Mouse (Mus musculus): ENCODE measurements around the gene Rnase2a. TPM values are rescaled to one million over a fixed set of nuclear protein-coding genes. Genes with fewer than 3 reads are reported as not detected.
"Not testable (repeated sequence)": the region's sequence is repeated elsewhere in the genome, so short reads cannot be mapped to it uniquely, and the experiment has no call there.

The Rnase2a gene
- polyA plus RNA-seq, 2 experiments = not detected

- Histone ChIP-seq H3K4me2 (replicated peaks; ENCODE audit: low read depth, low read length, severe bottlenecking) (no peak overlapping the region), H3K4me1 (ENCODE audit: control insufficient read depth, insufficient read depth, low read length) (no peaks in the 10 kb centered on the region), H3K27me3 (ENCODE audit: control insufficient read depth, insufficient read depth, low read length) (no peaks in the 10 kb centered on the region), H3K9ac (ENCODE audit: low read depth, low read length, severe bottlenecking) (no peak overlapping the region), H3K4me3 (replicated peaks; ENCODE audit: low read length) (no peak overlapping the region), H3K27ac (replicated peaks; ENCODE audit: low read depth, low read length) (no peak overlapping the region), H3K36me3 (ENCODE audit: control insufficient read depth, insufficient read depth, low read length) (no peaks in the 10 kb centered on the region), H3K9me3 (ENCODE audit: control insufficient read depth, low read length) (no peaks in the 10 kb centered on the region)
- no peak for DNase-seq (ENCODE audit: low spot score)
- ATAC-seq (ENCODE audit: low FRiP score, low read depth) = no peak
- TF ChIP-seq POLR2A (IDR thresholded peaks at IDR 0.05; ENCODE audit: borderline replicate concordance, extremely low read depth, insufficient read depth, insufficient read length) = no peak
These were observed 6.5 kb upstream of the Rnase2a start for GRCm38 (mm10) chr14:51262397-51262796.

- H3K9ac ChIP-seq (ENCODE audit: low read depth, low read length, severe bottlenecking) = no peak overlapping the region
- H3K9me3 ChIP-seq (ENCODE audit: control insufficient read depth, low read length) = no peaks in the 10 kb centered on the region
- WGBS = 90% methylated on average over 7 of the region's 7 CpGs
- no peaks in the 10 kb centered on the region for H3K27me3 ChIP-seq (ENCODE audit: control insufficient read depth, insufficient read depth, low read length)
- TF ChIP-seq POLR2A (IDR thresholded peaks at IDR 0.05; ENCODE audit: borderline replicate concordance, extremely low read depth, insufficient read depth, insufficient read length) = no peak
- DNase-seq (ENCODE audit: low spot score) (no peak), ATAC-seq (ENCODE audit: low FRiP score, low read depth) (no peak)
- H3K4me2 ChIP-seq (replicated peaks; ENCODE audit: low read depth, low read length, severe bottlenecking) = no peak overlapping the region
- H3K4me3 ChIP-seq (replicated peaks; ENCODE audit: low read length) = no peak overlapping the region
- H3K27ac ChIP-seq (replicated peaks; ENCODE audit: low read depth, low read length) = no peak overlapping the region
- H3K4me1 ChIP-seq (ENCODE audit: control insufficient read depth, insufficient read depth, low read length) = no peaks in the 10 kb centered on the region
- no peaks in the 10 kb centered on the region for H3K36me3 ChIP-seq (ENCODE audit: control insufficient read depth, insufficient read depth, low read length)
These were observed 3.8 kb upstream of the Rnase2a start for GRCm38 (mm10) chr14:51259741-51260140.

GRCm38 (mm10) chr14:51253569-51253968 lies 2.3 kb downstream of the Rnase2a start:
- 79% methylated on average over 1 of the region's 1 CpGs for WGBS
- no peaks in the 10 kb centered on the region for H3K27me3 ChIP-seq (ENCODE audit: control insufficient read depth, insufficient read depth, low read length)
- DNase-seq (ENCODE audit: low spot score) (no peak), ATAC-seq (ENCODE audit: low FRiP score, low read depth) (no peak)
- H3K9me3 ChIP-seq (ENCODE audit: control insufficient read depth, low read length) = no peaks in the 10 kb centered on the region
- H3K9ac ChIP-seq (ENCODE audit: low read depth, low read length, severe bottlenecking) = no peak overlapping the region
- H3K4me1 ChIP-seq (ENCODE audit: control insufficient read depth, insufficient read depth, low read length) = no peaks in the 10 kb centered on the region
- no peak for TF ChIP-seq POLR2A (IDR thresholded peaks at IDR 0.05; ENCODE audit: borderline replicate concordance, extremely low read depth, insufficient read depth, insufficient read length)
- no peaks in the 10 kb centered on the region for H3K36me3 ChIP-seq (ENCODE audit: control insufficient read depth, insufficient read depth, low read length)
- H3K27ac ChIP-seq (replicated peaks; ENCODE audit: low read depth, low read length) = no peak overlapping the region
- H3K4me2 ChIP-seq (replicated peaks; ENCODE audit: low read depth, low read length, severe bottlenecking) = no peak overlapping the region
- H3K4me3 ChIP-seq (replicated peaks; ENCODE audit: low read length) = no peak overlapping the region

GRCm38 (mm10) chr14:51252206-51252605 lies 3.7 kb downstream of the Rnase2a start:
- not testable (repeated sequence) for H3K9me3 ChIP-seq (ENCODE audit: control insufficient read depth, low read length); H3K36me3 ChIP-seq (ENCODE audit: control insufficient read depth, insufficient read depth, low read length); H3K4me3 ChIP-seq (replicated peaks; ENCODE audit: low read length); ATAC-seq (ENCODE audit: low FRiP score, low read depth); H3K4me2 ChIP-seq (replicated peaks; ENCODE audit: low read depth, low read length, severe bottlenecking); H3K9ac ChIP-seq (ENCODE audit: low read depth, low read length, severe bottlenecking); H3K27ac ChIP-seq (replicated peaks; ENCODE audit: low read depth, low read length); H3K27me3 ChIP-seq (ENCODE audit: control insufficient read depth, insufficient read depth, low read length); DNase-seq (ENCODE audit: low spot score); H3K4me1 ChIP-seq (ENCODE audit: control insufficient read depth, insufficient read depth, low read length)

- Histone ChIP-seq H3K27me3 (ENCODE audit: control insufficient read depth, insufficient read depth, low read length) (no peaks in the 10 kb centered on the region), H3K4me1 (ENCODE audit: control insufficient read depth, insufficient read depth, low read length) (no peaks in the 10 kb centered on the region), H3K27ac (replicated peaks; ENCODE audit: low read depth, low read length) (no peak overlapping the region), H3K36me3 (ENCODE audit: control insufficient read depth, insufficient read depth, low read length) (no peaks in the 10 kb centered on the region), H3K9ac (ENCODE audit: low read depth, low read length, severe bottlenecking) (no peak overlapping the region), H3K4me3 (replicated peaks; ENCODE audit: low read length) (no peak overlapping the region), H3K4me2 (replicated peaks; ENCODE audit: low read depth, low read length, severe bottlenecking) (no peak overlapping the region), H3K9me3 (ENCODE audit: control insufficient read depth, low read length) (no peaks in the 10 kb centered on the region)
- DNase-seq (ENCODE audit: low spot score) = no peak
- 69% methylated on average over 3 of the region's 3 CpGs for WGBS
- no peak for TF ChIP-seq POLR2A (IDR thresholded peaks at IDR 0.05; ENCODE audit: borderline replicate concordance, extremely low read depth, insufficient read depth, insufficient read length)
- no peak for ATAC-seq (ENCODE audit: low FRiP score, low read depth)
These were observed 5.6 kb downstream of the Rnase2a start for GRCm38 (mm10) chr14:51250348-51250747.

GRCm38 (mm10) chr14:51247736-51248135 lies 8.2 kb downstream of the Rnase2a start:
- Histone ChIP-seq H3K4me1 (ENCODE audit: control insufficient read depth, insufficient read depth, low read length) (no peaks in the 10 kb centered on the region), H3K27ac (replicated peaks; ENCODE audit: low read depth, low read length) (no peak overlapping the region), H3K9ac (ENCODE audit: low read depth, low read length, severe bottlenecking) (no peak overlapping the region), H3K4me3 (replicated peaks; ENCODE audit: low read length) (no peak overlapping the region), H3K27me3 (ENCODE audit: control insufficient read depth, insufficient read depth, low read length) (no peaks in the 10 kb centered on the region), H3K9me3 (ENCODE audit: control insufficient read depth, low read length) (no peaks in the 10 kb centered on the region), H3K36me3 (ENCODE audit: control insufficient read depth, insufficient read depth, low read length) (no peaks in the 10 kb centered on the region), H3K4me2 (replicated peaks; ENCODE audit: low read depth, low read length, severe bottlenecking) (no peak overlapping the region)
- 88% methylated on average over 1 of the region's 1 CpGs for WGBS
- no peak for DNase-seq (ENCODE audit: low spot score)
- no peak for ATAC-seq (ENCODE audit: low FRiP score, low read depth)
- TF ChIP-seq POLR2A (IDR thresholded peaks at IDR 0.05; ENCODE audit: borderline replicate concordance, extremely low read depth, insufficient read depth, insufficient read length) = no peak

Data from limb, embryonic 14.5 days (tissue).